Mouse (Mus musculus) heart, adult 2 months (tissue): ENCODE data around the gene Mfrp.

Source experiments
- CTCF ChIP-seq: fragments of 200-600 bp; IDR thresholded peaks from 2 replicates; pipeline ENCODE4 v1.8.1; 2022; ENCODE audit warnings: antibody characterized with exemption, mild to moderate bottlenecking, moderate library complexity
- POLR2A ChIP-seq: fragments of 200-500 bp; IDR thresholded peaks from 2 replicates; pipeline ENCODE4 v1.6.1; 2011; ENCODE audit warnings: mild to moderate bottlenecking, low read depth, low read length, control low read depth; ENCODE audit not compliant: insufficient read depth

GRCm38 (mm10) chr9:44109360-44110095 is 8.0 kb downstream of the Mfrp start:
- TF ChIP-seq CTCF = peak; percentile 95
- no peak for TF ChIP-seq POLR2A
